Mouse (Mus musculus) erythroblast, adult 5-6 weeks (primary cell): ENCODE measurements around the gene Ciapin1. TPM values are rescaled to one million over a fixed set of nuclear protein-coding genes. Genes with fewer than 3 reads are reported as not detected.

Experiments used
- ATAC-seq: replicated peaks from 2 replicates; pipeline ENCODE4 v1.8.0; 2016; ENCODE audit warnings: moderate number of reproducible peaks, mild to moderate bottlenecking, moderate TSS enrichment, inconsistent platforms; ENCODE audit not compliant: poor library complexity, low FRiP score, severe bottlenecking
- total RNA-seq, 2 experiments: library from RNA; stranded (forward) in 1 of 2; stranded (reverse) in 1 of 2; fragments of 150-400 nt in 1 of 2; fragments of 200-764, 138-1000 nt in 1 of 2; gene quantifications; 2 replicates each; pipeline versions ENCODE4 v1.2.3 to v1.2.4; 2015 to 2017; ENCODE audit warnings: low replicate concordance in 2 of 2

Ciapin1 gene
- total RNA-seq, 2 experiments from 2014 or later: 16.7 to 27.0 TPM

DNA sequence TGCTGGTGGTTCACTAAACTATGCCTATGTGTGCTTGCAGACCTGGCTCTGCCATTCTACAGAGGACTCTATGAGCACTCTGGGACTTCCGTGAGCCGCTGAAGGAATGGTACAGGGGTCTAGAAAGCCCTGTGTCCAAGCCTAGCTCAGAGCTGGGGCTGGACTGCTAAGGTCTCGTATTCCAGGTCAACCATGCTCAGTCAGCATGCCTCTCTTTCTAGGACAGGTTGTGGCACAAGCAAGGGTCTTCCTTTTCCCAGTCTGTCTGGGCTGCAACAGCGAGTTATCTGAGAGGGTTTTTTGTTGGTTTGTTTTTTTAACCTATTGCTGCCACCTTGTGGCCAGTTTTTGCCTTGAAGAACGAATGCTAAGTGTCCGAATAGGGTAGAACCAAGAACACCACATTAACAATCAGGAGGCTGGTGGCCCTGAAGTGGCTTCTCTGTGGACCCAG is 25.5 kb downstream of the Ciapin1 start:
- peak; percentile 79 for ATAC-seq

- no peak for ATAC-seq
Observed at GRCm38 (mm10) chr8:94811654-94812053, 26.5 kb downstream of the Ciapin1 start.

DNA sequence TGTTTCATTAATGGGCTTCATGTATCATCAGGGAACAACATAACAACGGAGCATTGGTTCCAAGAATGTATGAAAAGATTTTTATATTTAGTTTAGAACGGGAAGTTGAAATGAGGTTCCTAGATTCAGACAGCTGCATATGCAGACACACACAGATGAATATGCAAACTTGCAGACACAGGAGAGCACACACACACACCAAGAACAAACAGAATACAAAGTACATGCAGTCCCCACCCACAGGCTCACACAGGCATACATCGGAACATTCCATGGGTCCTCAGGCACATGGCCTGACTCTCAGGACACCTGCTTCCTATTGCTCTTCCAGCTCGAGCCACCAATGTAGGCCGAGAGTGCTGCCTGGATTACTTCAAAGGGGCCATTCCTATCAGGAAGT is 27.3 kb downstream of the Ciapin1 start:
- ATAC-seq: no peak

DNA sequence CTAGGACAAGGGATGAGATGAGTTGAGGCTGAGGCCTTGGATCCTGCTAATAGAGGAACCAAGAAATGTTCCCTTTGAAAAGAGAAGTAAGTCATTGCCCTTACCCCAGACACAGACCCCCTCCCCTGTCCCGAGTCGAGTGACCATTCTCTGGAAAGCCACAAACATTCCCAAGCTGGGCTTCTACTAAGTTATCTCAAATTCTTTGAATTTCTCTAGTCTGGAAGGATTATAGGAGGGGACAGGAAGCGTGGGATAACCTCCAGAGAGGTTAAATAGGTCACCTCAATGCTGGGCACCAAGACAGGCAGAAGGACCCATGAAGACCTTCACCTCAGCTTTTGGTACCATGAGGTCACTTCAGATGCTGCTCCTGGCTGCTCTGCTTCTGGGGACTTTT is 28.0 kb downstream of the Ciapin1 start, which contains the start of gene Ccl17:
TSS of gene Ccl17 (plus strand) at position 301 of the 400 bp plus-strand sequence.
- no peak for ATAC-seq

DNA sequence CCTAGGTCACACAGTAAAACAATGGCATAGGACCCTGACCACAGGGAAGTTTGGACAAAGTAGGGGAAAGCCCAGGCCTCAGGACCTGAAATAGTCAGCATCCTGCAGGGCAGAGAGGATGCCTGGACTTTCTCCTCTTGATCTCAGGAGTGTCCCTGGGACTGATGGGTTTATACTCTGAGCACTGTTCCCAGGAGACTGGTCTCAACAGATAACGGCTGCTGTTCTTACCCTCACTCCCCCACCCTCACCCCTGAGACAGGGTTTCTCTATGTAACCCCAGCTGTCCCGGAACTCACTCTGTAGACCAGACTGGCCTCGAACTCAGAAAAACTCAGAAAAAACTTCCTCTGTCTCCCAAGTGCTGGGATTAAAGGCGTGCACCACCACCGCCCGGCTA is 29.8 kb downstream of the Ciapin1 start:
- no peak for ATAC-seq

GRCm38 (mm10) chr8:94807506-94807905 is 30.7 kb downstream of the Ciapin1 start:
- peak; percentile 22; the same call in 1 of the 2 replicates for ATAC-seq

DNA sequence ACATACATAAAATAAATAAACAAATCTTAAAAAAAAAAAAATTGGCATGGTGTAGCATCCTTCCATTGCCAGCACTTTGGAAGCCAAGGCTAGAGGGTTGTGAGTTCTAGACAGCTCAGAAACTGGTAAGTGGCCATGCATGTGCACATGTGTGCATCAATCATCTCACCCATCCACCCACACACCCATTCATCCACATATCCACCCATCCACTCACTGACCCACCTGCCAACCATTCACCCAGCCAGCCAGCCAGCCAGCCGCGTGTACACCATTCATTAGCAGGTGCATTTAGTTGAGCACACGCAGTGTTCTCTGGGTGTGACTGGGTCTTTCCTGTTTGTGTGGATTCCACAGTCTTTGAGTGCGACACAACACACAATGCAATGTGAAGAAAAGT is 32.3 kb downstream of the Ciapin1 start:
- no peak for ATAC-seq

DNA sequence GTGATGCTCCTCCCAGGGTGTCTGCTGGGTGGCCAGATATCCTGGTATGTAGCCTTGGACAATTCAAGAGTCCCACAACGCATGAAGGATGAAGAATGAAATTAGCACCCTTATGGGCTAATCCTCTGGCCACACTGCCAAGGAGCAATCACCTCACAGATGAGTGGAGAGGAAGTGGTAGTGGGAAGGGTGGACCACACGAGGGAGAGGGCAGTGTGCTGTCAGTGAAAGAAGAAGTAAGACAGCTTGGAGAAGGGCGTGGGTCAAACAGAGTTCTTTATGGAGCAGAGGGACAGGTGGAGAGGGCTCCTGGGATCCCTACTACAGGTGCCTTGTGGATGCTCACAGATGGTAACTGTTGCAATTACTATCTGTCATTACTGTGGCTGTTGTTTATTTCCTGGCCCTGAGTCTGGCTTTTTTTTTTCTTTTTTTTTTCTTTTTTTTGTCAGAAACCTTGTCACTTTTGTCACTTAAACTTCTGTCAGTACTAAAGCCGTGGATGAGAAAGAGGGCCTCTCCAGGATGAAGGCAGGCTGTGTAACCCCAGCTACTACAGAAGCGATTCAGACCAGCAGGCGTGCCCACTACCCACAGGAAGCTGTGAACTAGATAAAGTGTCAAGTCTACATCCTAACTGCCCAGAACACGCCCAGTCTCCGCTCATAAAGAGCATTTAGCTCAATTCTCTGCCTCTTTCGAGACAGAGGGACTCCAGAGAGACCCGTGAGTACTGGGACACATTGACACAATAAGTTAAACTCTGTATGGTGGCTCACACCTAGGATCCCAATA is 33.4 kb downstream of the Ciapin1 start:
- no peak for ATAC-seq

- no peak for ATAC-seq
Observed at GRCm38 (mm10) chr8:94803551-94803950, 34.6 kb downstream of the Ciapin1 start.

- ATAC-seq: no peak
Observed at GRCm38 (mm10) chr8:94802375-94802774, 35.8 kb downstream of the Ciapin1 start.

DNA sequence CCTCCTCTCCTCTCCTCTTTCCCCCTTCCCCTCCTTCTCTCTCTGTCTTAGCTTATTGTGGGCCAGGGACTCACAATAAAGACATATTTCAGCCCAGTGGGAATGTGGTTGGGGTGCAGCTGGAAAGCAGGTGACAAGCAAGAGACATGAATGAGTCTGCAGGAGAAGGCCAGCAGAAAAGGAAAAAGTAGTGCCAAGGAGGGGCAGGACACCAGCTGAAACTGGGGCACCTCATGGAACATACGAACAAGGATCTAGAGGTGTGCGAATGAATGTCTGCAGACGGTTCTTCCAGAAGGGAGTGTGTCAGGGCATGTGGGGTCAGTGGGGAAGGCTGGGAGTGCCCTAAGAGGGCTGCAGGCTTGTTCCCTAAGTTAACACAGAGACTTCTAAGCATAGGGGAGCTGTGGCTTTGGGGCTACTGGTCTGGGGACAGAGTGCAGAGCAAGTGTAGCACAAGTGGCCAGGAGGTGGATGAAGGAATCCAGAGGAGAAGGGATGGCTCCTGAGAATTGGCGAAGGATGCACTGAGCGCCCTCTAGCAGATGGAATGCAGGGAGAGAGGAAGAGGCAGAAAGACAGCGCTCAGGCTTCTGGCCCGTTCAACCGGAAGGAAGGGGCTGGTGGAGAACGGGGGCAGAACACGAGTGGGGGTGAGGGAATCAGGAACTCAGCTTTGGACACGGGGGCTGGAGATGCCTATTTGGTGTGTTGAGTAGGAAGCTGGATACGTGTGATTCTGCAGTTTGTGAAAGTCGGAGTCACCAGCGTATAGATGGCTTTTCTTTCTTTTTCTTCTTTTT is 36.7 kb downstream of the Ciapin1 start:
- ATAC-seq: no peak; the same call in 1 of the 2 replicates

GRCm38 (mm10) chr8:94800278-94800968 is 37.7 kb downstream of the Ciapin1 start:
- peak; percentile 36 for ATAC-seq

GRCm38 (mm10) chr8:94794782-94795181 is 43.4 kb downstream of the Ciapin1 start:
- ATAC-seq: peak; percentile 86

DNA sequence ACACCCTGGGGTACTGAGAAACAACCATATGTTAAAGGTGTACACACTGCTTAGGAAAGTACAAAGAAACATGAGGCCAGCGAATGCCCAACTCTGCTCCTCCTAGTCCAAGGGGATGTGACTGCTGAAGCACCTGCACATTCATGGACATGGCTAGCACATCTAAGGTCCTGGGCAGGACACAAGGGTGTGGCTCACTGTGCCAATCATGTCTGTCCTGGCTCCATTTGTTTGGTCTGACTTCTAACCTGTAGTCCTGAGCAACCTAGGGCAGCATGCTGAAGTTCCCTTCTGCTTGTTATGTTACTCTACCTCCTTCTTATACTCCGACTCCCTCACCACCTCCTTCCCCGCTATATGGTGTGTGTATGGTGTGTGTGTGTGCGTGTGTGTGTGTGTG is 43.8 kb downstream of the Ciapin1 start:
- ATAC-seq: peak; percentile 74

GRCm38 (mm10) chr8:94789256-94789955 is 48.8 kb downstream of the Ciapin1 start:
- no peak for ATAC-seq

GRCm38 (mm10) chr8:94787524-94788501 is 50.3 kb downstream of the Ciapin1 start:
- ATAC-seq: peak; percentile 81

- no peak for ATAC-seq
Observed at GRCm38 (mm10) chr8:94785995-94786595, 52.1 kb downstream of the Ciapin1 start.
